9 mouse cellular contexts compared by ENCODE assay signal in the genomic region with DNA sequence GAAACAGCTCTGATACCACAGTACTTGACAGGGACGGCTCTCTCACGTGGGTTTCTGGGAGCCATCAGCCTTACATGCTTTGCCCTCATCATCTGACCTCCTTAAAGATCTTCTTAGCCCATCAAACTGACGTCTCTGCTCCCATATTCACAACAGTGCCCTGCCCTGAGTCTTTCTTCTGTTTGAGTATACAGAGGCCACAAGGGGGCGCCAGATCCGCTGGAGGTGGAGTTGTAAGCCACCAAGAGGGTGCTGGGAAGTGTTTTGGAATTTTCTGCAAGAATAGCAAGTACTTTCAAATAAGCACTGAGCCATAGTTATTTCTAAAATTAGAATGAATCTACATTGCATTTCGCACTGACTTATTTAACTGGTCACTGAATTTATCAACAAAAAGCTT. TPM values are rescaled to one million over a fixed set of nuclear protein-coding genes. Genes with fewer than 3 reads are reported as not detected.
DNase-seq lines count a peak whose midpoint lies in the region; ATAC-seq and TF ChIP-seq lines count a peak whose summit lies in the region.
"Had no signal": no experiment of that assay in that cellular context is flagged by ENCODE, and none has a peak within 500 bp of the region (broad histone marks: within the 10 kb centered on the region; RNA-seq: fewer than 3 reads in every experiment).

No protein-coding gene starts in this region.

- no peak for TF ChIP-seq EP300 in heart, adult 2 months (IDR thresholded peaks at IDR 0.05; ENCODE audit: insufficient read depth, low read depth, low read length)

- H3K4me1 ChIP-seq in heart, adult 2 months (ENCODE audit: control insufficient read depth, insufficient read depth, low read length), result no peaks in the 10 kb centered on the region
- no peaks in the 10 kb centered on the region for H3K4me1 ChIP-seq in heart, embryonic 12.5 days (replicated peaks)
- H3K4me1 ChIP-seq in thymus, adult 2 months (replicated peaks; ENCODE audit: control insufficient read depth, insufficient read depth, low read length), result no peaks in the 10 kb centered on the region
- H3K4me1 ChIP-seq: limb, embryonic 13.5 days had no signal

- H3K27me3 ChIP-seq in heart, adult 2 months (ENCODE audit: control insufficient read depth, insufficient read depth, low read length), result no peaks in the 10 kb centered on the region
- H3K27me3 ChIP-seq in heart, embryonic 12.5 days (replicated peaks), result no peaks in the 10 kb centered on the region
- H3K27me3 ChIP-seq in thymus, adult 2 months (ENCODE audit: control insufficient read depth, insufficient read depth, low read length), result no peaks in the 10 kb centered on the region
- H3K27me3 ChIP-seq: limb, embryonic 13.5 days had no signal

- H3K4me2 ChIP-seq in heart, embryonic 12.5 days, result no peak overlapping the region
- H3K4me2 ChIP-seq: limb, embryonic 13.5 days had no signal

- H3K79me2 ChIP-seq in heart, adult 2 months (replicated peaks; ENCODE audit: control insufficient read depth, insufficient read depth, low read length), result no peaks in the 10 kb centered on the region

- 45% methylated on average over 6 of the region's 6 CpGs for WGBS in heart, adult 2 months
- WGBS in heart, embryonic 12.5 days, result 34% methylated on average over 6 of the region's 6 CpGs
- 56% methylated on average over 6 of the region's 6 CpGs for WGBS in thymus, adult 2 months

- intact Hi-C loops in heart, adult 2 months (cut with DNase I), result no loop called here

- no peaks in the 10 kb centered on the region for H3K36me3 ChIP-seq in heart, adult 2 months (ENCODE audit: control insufficient read depth, insufficient read depth, low read length)
- H3K36me3 ChIP-seq in heart, embryonic 12.5 days, result no peaks in the 10 kb centered on the region
- H3K36me3 ChIP-seq in thymus, adult 2 months (ENCODE audit: control insufficient read depth, insufficient read depth, low read length), result no peaks in the 10 kb centered on the region
- H3K36me3 ChIP-seq: limb, embryonic 13.5 days had no signal

- TF ChIP-seq POLR2A in heart, adult 2 months (IDR thresholded peaks at IDR 0.05; ENCODE audit: insufficient read depth, low read depth, low read length), result no peak
- no peak for TF ChIP-seq POLR2A in thymus, adult 2 months (IDR thresholded peaks at IDR 0.05; ENCODE audit: control insufficient read depth, extremely low read depth, insufficient read depth, low read length, poor library complexity)

- no peak overlapping the region for H3K9ac ChIP-seq in heart, adult 2 months (ENCODE audit: low read depth, low read length)
- no peak overlapping the region for H3K9ac ChIP-seq in heart, embryonic 12.5 days
- H3K9ac ChIP-seq: limb, embryonic 13.5 days had no signal

- H3K9me3 ChIP-seq in heart, embryonic 12.5 days (replicated peaks), result peaks cover 10% of the 10 kb centered on the region

- ATAC-seq in heart, embryonic 12.5 days (ENCODE audit: insufficient number of reproducible peaks, low FRiP score), result no peak
- no peak for ATAC-seq in erythroblast, adult 5-6 weeks (replicated peaks; ENCODE audit: low FRiP score, poor library complexity, severe bottlenecking)

- H3K4me3 ChIP-seq in heart, adult 2 months, result no peak overlapping the region
- H3K4me3 ChIP-seq in heart, embryonic 12.5 days, result no peak overlapping the region
- H3K4me3 ChIP-seq in thymus, adult 2 months (ENCODE audit: control insufficient read depth, insufficient read depth, low read length), result no peak overlapping the region
- H3K4me3 ChIP-seq: limb, embryonic 13.5 days had no signal

- DNase-seq in heart, adult 2 months, result peak; percentile 7 to 35
- peak; percentile 62 for DNase-seq in 416B (ENCODE audit: low read depth)
- DNase-seq in MEL-GATA-1-ER (ENCODE audit: extremely low read depth, low read depth), result peak; percentile 19
- peak; percentile 19 for DNase-seq in embryo, embryonic 11.5 days (ENCODE audit: low read depth, low spot score)
- DNase-seq in lung, postnatal 36 days, result peak; percentile 48
- peak; percentile 65 for DNase-seq in thymus, adult 2 months

- H3K27ac ChIP-seq in heart, adult 2 months, result no peak overlapping the region
- no peak overlapping the region for H3K27ac ChIP-seq in heart, embryonic 12.5 days (ENCODE audit: poor library complexity, severe bottlenecking)
- no peak overlapping the region for H3K27ac ChIP-seq in thymus, adult 2 months (ENCODE audit: control insufficient read depth, insufficient read depth, low read length)
- H3K27ac ChIP-seq: limb, embryonic 13.5 days had no signal

- TF ChIP-seq CTCF in heart, adult 2 months (IDR thresholded peaks at IDR 0.05), result peak; percentile 65
- TF ChIP-seq CTCF in thymus, adult 2 months (IDR thresholded peaks at IDR 0.05; ENCODE audit: borderline replicate concordance, control insufficient read depth, extremely low read depth, insufficient read depth, low read length, poor library complexity), result peak; percentile 30; the same call in 1 of the 2 replicates

RNA-seq across cellular contexts. Expression of a gene that starts 9.4 kb away (rescaled TPM):
- total RNA-seq in heart, adult 2 months (2021), result 10 to 100 TPM; 31.1 to 33.7 TPM
- 16.6 and 27.0 TPM in 2 replicates for polyA plus RNA-seq in heart, adult 2 months (2012; rRNA removed)
- polyA plus RNA-seq in heart, embryonic 12.5 days (2016; fragmentation: Nextera tagmentation; extraction: Ambion mirVana), result 12.2 and 12.3 TPM in 2 replicates
- 10.5 and 11.5 TPM in 2 replicates for polyA plus RNA-seq in thymus, adult 2 months (2012; rRNA removed)
- 0.38 and 1.9 TPM in 2 replicates for total RNA-seq in erythroblast, adult 5-6 weeks (2015; ENCODE audit: low replicate concordance)
- total RNA-seq in erythroblast, adult 5-6 weeks (2017; ENCODE audit: low replicate concordance), result 6.6 and 9.3 TPM in 2 replicates

RNA-seq across cellular contexts. Expression of a gene that starts 37.4 kb away (rescaled TPM):
- total RNA-seq in heart, adult 2 months (2021), result 1 to 10 TPM; 2.2 to 2.5 TPM
- 3.5 and 5.8 TPM in 2 replicates for polyA plus RNA-seq in heart, adult 2 months (2012; rRNA removed)
- 0.23 and 0.45 TPM in 2 replicates for polyA plus RNA-seq in heart, embryonic 12.5 days (2016; fragmentation: Nextera tagmentation; extraction: Ambion mirVana)
- 0.20 and 0.31 TPM in 2 replicates for polyA plus RNA-seq in thymus, adult 2 months (2012; rRNA removed)
- not detected in 2 replicates for total RNA-seq in erythroblast, adult 5-6 weeks (2015; ENCODE audit: low replicate concordance)
- not detected in 2 replicates for total RNA-seq in erythroblast, adult 5-6 weeks (2017; ENCODE audit: low replicate concordance)

RNA-seq across cellular contexts. Expression of a gene that starts 37.5 kb away (rescaled TPM):
- total RNA-seq in heart, adult 2 months (2021), result 10 to 100 TPM; 16.5 to 16.7 TPM
- polyA plus RNA-seq in heart, adult 2 months (2012; rRNA removed), result 5.1 and 5.3 TPM in 2 replicates
- 2.8 and 3.1 TPM in 2 replicates for polyA plus RNA-seq in heart, embryonic 12.5 days (2016; fragmentation: Nextera tagmentation; extraction: Ambion mirVana)
- 0.40 and 0.45 TPM in 2 replicates for polyA plus RNA-seq in thymus, adult 2 months (2012; rRNA removed)
- not detected in 2 replicates for total RNA-seq in erythroblast, adult 5-6 weeks (2015; ENCODE audit: low replicate concordance)
- not detected in 2 replicates for total RNA-seq in erythroblast, adult 5-6 weeks (2017; ENCODE audit: low replicate concordance)
